Mouse (Mus musculus) lung, adult 2 months (tissue): ENCODE measurements around the gene Eid2b. TPM values are rescaled to one million over a fixed set of nuclear protein-coding genes. Genes with fewer than 3 reads are reported as not detected.
"Not testable (repeated sequence)": the region's sequence is repeated elsewhere in the genome, so short reads cannot be mapped to it uniquely, and the experiment has no call there.

Experiments used
- DNase-seq: peaks from one replicate; pipeline ENCODE4 v3.0.0; 2022
- H3K4me1 ChIP-seq: fragments of 200-500 bp; 2 replicates; pipeline ENCODE4 v1.6.1; 2011; ENCODE audit warnings: low read length; ENCODE audit not compliant: control insufficient read depth, insufficient read depth
- H3K4me3 ChIP-seq: fragments of 200-500 bp; replicated peaks from 2 replicates; pipeline ENCODE3; 2011; ENCODE audit warnings: low read depth, mild to moderate bottlenecking, control low read depth, low read length; ENCODE audit errors: extremely low read depth
- CTCF ChIP-seq: fragments of 200-500 bp; IDR thresholded peaks from 2 replicates; pipeline ENCODE4 v1.5.1; 2011; ENCODE audit warnings: mild to moderate bottlenecking, low read length, control low read depth; ENCODE audit not compliant: insufficient read depth
- POLR2A ChIP-seq: fragments of 200-500 bp; IDR thresholded peaks from 2 replicates; pipeline ENCODE4 v1.6.1; 2011; ENCODE audit warnings: low read depth, mild to moderate bottlenecking, control low read depth, low read length, borderline replicate concordance; ENCODE audit errors: extremely low read depth
- WGBS: fragments of 180-500 bp; shearing (Covaris S2); methylation state at CpG from one replicate; pipeline ENCODE4 v1.1.7; 2018; 5-methylcytosine and 5-hydroxymethylcytosine counted together
- polyA plus RNA-seq: library from polyadenylated mRNA; depleted of rRNA; stranded (reverse); fragments of >200 nt; gene quantifications from 2 replicates; pipeline ENCODE4 v1.2.3, GENCODE M21; 2012; rRNA removed

Gene Eid2b
- polyA plus RNA-seq: 11.9 and 15.6 TPM in 2 replicates

- peak within 1 kb of the TSS; percentile 92 for H3K4me3 ChIP-seq
- TF ChIP-seq POLR2A (peak; percentile 79; the same call in 1 of the 2 replicates), CTCF (peak; percentile 83)
- no peaks in the 10 kb centered on the region for H3K4me1 ChIP-seq
- peak; percentile 95 for DNase-seq
- 2% methylated on average over 68 of the region's 68 CpGs for WGBS
These were observed at the start of gene Eid2b for GRCm38 (mm10) chr7:28277615-28278278. Eid2b (plus strand) TSS chr7:28277739.

GRCm38 (mm10) chr7:28243943-28244342 lies 33.6 kb upstream of the Eid2b start:
- H3K4me3 ChIP-seq, H3K4me1 ChIP-seq, DNase-seq: not testable (repeated sequence)
- WGBS: 65% methylated on average over 2 of the region's 2 CpGs

GRCm38 (mm10) chr7:28248957-28249356 lies 28.6 kb upstream of the Eid2b start:
- WGBS: 95% methylated on average over 3 of the region's 3 CpGs
- TF ChIP-seq POLR2A (no peak), CTCF (no peak)
- Histone ChIP-seq H3K4me3 (no peak overlapping the region), H3K4me1 (no peaks in the 10 kb centered on the region)
- no peak for DNase-seq

- no peaks in the 10 kb centered on the region for H3K4me1 ChIP-seq
- 86% methylated on average over 17 of the region's 17 CpGs for WGBS
- DNase-seq: no peak
- TF ChIP-seq CTCF: no peak
- TF ChIP-seq POLR2A: no peak
- H3K4me3 ChIP-seq: no peak overlapping the region
These were observed 25.6 kb upstream of the Eid2b start for GRCm38 (mm10) chr7:28251976-28252375.

- Histone ChIP-seq H3K4me3 (no peak overlapping the region), H3K4me1 (no peaks in the 10 kb centered on the region)
- TF ChIP-seq CTCF: no peak
- TF ChIP-seq POLR2A: no peak
- DNase-seq: no peak
- WGBS: 65% methylated on average over 6 of the region's 6 CpGs
These were observed 22.9 kb upstream of the Eid2b start for GRCm38 (mm10) chr7:28254591-28254990.

- WGBS: 79% methylated on average over 6 of the region's 6 CpGs
- DNase-seq: no peak
- no peak overlapping the region for H3K4me3 ChIP-seq
- TF ChIP-seq POLR2A (no peak), CTCF (no peak)
- H3K4me1 ChIP-seq: no peaks in the 10 kb centered on the region
These were observed 22.1 kb upstream of the Eid2b start for GRCm38 (mm10) chr7:28255476-28255875.

- TF ChIP-seq CTCF (no peak), POLR2A (no peak)
- WGBS: 45% methylated on average over 5 of the region's 5 CpGs
These were observed 14.7 kb upstream of the Eid2b start for GRCm38 (mm10) chr7:28262861-28263260.

GRCm38 (mm10) chr7:28263786-28264185 lies 13.8 kb upstream of the Eid2b start:
- WGBS: 4% methylated on average over 15 of the region's 15 CpGs
- Histone ChIP-seq H3K4me3 (no peak overlapping the region), H3K4me1 (peaks cover 3% of the 10 kb centered on the region; the same call in 1 of the 2 replicates)
- TF ChIP-seq POLR2A: no peak
- no peak for TF ChIP-seq CTCF
- peak; percentile 50 for DNase-seq

More at GRCm38 (mm10) chr7:28262861-28263260, 14.7 kb upstream of the Eid2b start:
- DNase-seq: no peak
- H3K4me3 ChIP-seq: no peak overlapping the region
- no peaks in the 10 kb centered on the region for H3K4me1 ChIP-seq

- TF ChIP-seq POLR2A (no peak), CTCF (no peak)
- no peak for DNase-seq
- no peak overlapping the region for H3K4me3 ChIP-seq
- WGBS: 86% methylated on average over 13 of the region's 13 CpGs
- H3K4me1 ChIP-seq: peaks cover 4% of the 10 kb centered on the region; the same call in 1 of the 2 replicates
These were observed 12.1 kb upstream of the Eid2b start for GRCm38 (mm10) chr7:28265391-28265790.
